Mouse (Mus musculus): ENCODE data around the gene Mrtfb.

DNA sequence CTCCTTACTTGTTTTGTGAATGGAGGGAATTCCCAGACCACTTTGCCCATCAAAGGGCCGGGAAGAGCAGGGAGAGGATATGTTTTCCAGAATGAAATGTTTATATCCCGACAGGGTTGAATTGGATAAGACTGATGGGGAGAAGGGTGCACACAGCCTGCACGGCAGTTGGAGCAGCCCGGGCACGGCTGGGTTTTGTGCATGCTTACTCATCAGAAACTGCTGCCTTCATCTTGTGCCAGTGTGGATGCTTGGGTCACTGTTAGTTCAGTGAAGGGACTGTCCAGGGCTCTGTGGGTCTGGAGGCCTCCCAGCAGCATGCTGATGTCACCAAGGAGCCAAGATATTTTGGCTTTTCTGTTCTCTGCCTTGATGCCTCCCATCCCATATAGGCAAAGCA, 6.2 kb upstream of the Mrtfb start:
- no peak for TF ChIP-seq CTCF (IDR thresholded peaks at IDR 0.05; ENCODE audit: low read depth, low read length)
- no peak for TF ChIP-seq TAL1 (conservative IDR thresholded peaks at IDR 0.05; ENCODE audit: low read depth, low read length)
